Mouse (Mus musculus): ENCODE results near the gene Slc35c2. TPM values are rescaled to one million over a fixed set of nuclear protein-coding genes. Genes with fewer than 3 reads are reported as not detected.
A peak's percentile ranks its signal among the peaks of the same experiment; 100 is the strongest.

Slc35c2 gene
- polyA plus RNA-seq, 1 experiment from 2014 or later, result 41.9 TPM

DNA sequence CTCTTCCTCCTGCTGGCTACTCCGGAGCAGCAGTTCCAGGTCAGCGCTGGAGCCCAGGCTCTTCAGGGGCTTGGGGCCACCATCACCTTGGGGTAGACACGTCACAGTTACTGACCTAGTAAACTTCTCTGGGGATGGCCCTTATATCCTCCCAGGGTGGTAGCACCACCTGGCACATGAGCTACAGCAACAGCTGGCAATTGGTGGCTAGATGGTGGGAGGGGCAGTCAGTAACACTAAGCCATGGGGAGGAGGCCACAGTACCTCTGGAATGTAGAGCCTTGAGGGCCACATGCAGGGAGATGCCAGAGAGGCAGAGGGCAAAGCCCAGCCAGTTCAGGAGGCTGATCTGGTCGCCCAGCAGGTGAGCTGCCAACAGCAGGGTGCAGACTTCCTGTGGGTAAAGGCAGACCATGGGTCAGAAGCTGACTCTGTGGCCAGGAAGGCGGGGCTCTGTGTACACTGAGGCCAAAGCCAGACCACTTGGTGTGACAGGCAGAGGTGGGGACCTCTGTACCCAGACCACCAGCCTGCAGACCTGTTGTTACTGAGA is 10.4 kb downstream of the Slc35c2 start:
- Histone ChIP-seq H3K9me3 (ENCODE audit: control insufficient read depth, low read length) (no peaks in the 10 kb centered on the region), H3K4me3 (ENCODE audit: low read depth, low read length) (no peak overlapping the region), H3K36me3 (ENCODE audit: control insufficient read depth, insufficient read depth, low read length) (peaks cover 2% of the 10 kb centered on the region; the same call in 1 of the 2 replicates), H3K9ac (ENCODE audit: low read length) (no peak overlapping the region), H3K4me2 (ENCODE audit: low read depth, severe bottlenecking) (no peak overlapping the region), H3K4me1 (ENCODE audit: control insufficient read depth, insufficient read depth, low read length) (peaks cover 9% of the 10 kb centered on the region), H3K27me3 (ENCODE audit: control insufficient read depth, insufficient read depth, low read length) (no peaks in the 10 kb centered on the region), H3K27ac (replicated peaks; ENCODE audit: low read depth, low read length) (no peak overlapping the region)
- no peak for DNase-seq (ENCODE audit: low spot score)
- no peak for ATAC-seq (ENCODE audit: insufficient number of reproducible peaks, low FRiP score, low TSS enrichment, low read depth)
- 83% methylated on average over 5 of the region's 5 CpGs for WGBS

DNA sequence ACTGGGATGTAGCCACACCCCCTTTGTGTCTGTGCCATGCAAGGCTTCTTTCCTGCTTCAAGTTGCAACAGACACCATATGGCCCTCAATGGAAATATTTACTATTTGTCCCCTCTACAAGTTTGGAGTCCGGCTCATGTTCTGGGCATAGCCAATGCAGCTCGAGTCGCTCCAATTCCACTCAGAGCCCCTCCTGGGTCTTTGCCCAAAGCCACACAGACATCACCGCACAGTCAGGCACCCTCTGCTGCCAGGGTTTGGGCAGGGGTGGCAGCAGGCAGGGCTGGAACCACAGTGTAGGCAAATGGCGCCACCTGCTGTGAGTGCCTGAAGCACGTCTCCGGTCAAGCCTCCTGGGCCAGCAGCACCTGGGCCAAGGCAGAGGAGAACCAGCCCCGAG is 11.8 kb downstream of the Slc35c2 start:
- 24% methylated on average over 8 of the region's 8 CpGs for WGBS
- Histone ChIP-seq H3K4me3 (ENCODE audit: low read depth, low read length) (no peak overlapping the region), H3K9ac (ENCODE audit: low read length) (no peak overlapping the region; the same call in 1 of the 2 replicates), H3K27me3 (ENCODE audit: control insufficient read depth, insufficient read depth, low read length) (no peaks in the 10 kb centered on the region), H3K4me1 (ENCODE audit: control insufficient read depth, insufficient read depth, low read length) (peaks cover 15% of the 10 kb centered on the region), H3K36me3 (ENCODE audit: control insufficient read depth, insufficient read depth, low read length) (no peaks in the 10 kb centered on the region; the same call in 1 of the 2 replicates), H3K9me3 (ENCODE audit: control insufficient read depth, low read length) (no peaks in the 10 kb centered on the region), H3K27ac (replicated peaks; ENCODE audit: low read depth, low read length) (no peak overlapping the region), H3K4me2 (ENCODE audit: low read depth, severe bottlenecking) (no peak overlapping the region)
- DNase-seq (ENCODE audit: low spot score), result peak; percentile 80
- ATAC-seq (ENCODE audit: insufficient number of reproducible peaks, low FRiP score, low TSS enrichment, low read depth), result no peak

DNA sequence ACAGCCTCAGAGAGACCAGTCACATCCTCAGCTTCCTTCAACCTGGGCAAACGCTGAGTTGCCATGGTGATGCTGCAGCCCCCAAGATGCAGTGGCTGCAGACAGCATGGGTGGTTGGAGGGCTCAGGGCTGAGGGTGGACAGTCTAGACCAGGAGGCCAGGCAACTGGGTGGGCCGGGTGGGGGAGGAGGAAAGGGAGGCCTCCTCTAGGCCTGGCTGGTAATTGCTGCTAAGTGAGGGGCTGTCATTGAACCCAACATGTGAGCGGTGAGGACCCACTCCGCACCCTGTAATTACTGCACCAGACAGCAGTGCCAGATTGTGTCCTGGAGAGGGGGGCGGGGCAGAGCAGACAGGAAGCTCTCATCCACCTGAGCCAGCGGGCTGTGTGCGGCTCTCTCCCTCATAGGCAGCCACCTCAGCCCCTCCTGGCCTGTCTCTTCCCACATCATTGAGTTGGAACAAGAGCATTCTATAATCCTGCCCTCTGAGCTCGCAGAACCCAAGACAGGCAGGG is 12.5 kb downstream of the Slc35c2 start:
- peak; percentile 41; the same call in 1 of the 2 replicates for ATAC-seq (ENCODE audit: insufficient number of reproducible peaks, low FRiP score, low TSS enrichment, low read depth)
- Histone ChIP-seq H3K27ac (replicated peaks; ENCODE audit: low read depth, low read length) (no peak overlapping the region), H3K9ac (ENCODE audit: low read length) (no peak overlapping the region), H3K27me3 (ENCODE audit: control insufficient read depth, insufficient read depth, low read length) (no peaks in the 10 kb centered on the region), H3K36me3 (ENCODE audit: control insufficient read depth, insufficient read depth, low read length) (no peaks in the 10 kb centered on the region; the same call in 1 of the 2 replicates), H3K4me1 (ENCODE audit: control insufficient read depth, insufficient read depth, low read length) (peaks cover 17% of the 10 kb centered on the region), H3K4me3 (ENCODE audit: low read depth, low read length) (no peak overlapping the region), H3K4me2 (ENCODE audit: low read depth, severe bottlenecking) (no peak overlapping the region), H3K9me3 (ENCODE audit: control insufficient read depth, low read length) (no peaks in the 10 kb centered on the region)
- no peak for DNase-seq (ENCODE audit: low spot score)
- 26% methylated on average over 8 of the region's 8 CpGs for WGBS

DNA sequence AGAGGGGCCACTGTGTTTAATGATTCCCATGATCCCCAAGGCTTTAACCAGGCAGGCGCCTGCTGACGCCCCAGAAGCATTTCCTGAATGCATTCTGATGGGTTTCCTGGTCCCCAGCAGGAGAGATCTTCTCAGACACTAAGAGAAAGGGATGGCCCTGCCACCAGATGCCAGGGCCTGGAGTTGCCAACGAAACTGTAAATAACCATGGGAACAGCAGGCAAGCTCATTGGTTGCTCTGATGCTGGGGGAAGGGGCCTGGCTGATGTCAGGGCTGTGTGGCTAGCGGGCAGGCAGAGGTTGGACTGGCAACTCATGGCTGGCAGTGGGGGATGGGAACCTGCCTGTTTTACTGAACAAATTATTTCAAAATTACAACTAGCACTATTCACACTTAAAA is 14.1 kb downstream of the Slc35c2 start:
- DNase-seq (ENCODE audit: low spot score) (no peak), ATAC-seq (ENCODE audit: insufficient number of reproducible peaks, low FRiP score, low TSS enrichment, low read depth) (no peak)
- Histone ChIP-seq H3K4me1 (ENCODE audit: control insufficient read depth, insufficient read depth, low read length) (peaks cover 17% of the 10 kb centered on the region), H3K4me3 (ENCODE audit: low read depth, low read length) (no peak overlapping the region), H3K27me3 (ENCODE audit: control insufficient read depth, insufficient read depth, low read length) (0 out of 2 replicates have a peak, but pooled peaks cover 1% of the 10 kb centered on the region), H3K36me3 (ENCODE audit: control insufficient read depth, insufficient read depth, low read length) (no peaks in the 10 kb centered on the region; the same call in 1 of the 2 replicates), H3K4me2 (ENCODE audit: low read depth, severe bottlenecking) (no peak overlapping the region), H3K9me3 (ENCODE audit: control insufficient read depth, low read length) (no peaks in the 10 kb centered on the region), H3K27ac (replicated peaks; ENCODE audit: low read depth, low read length) (no peak overlapping the region), H3K9ac (ENCODE audit: low read length) (no peak overlapping the region)
- 47% methylated on average over 4 of the region's 4 CpGs for WGBS

DNA sequence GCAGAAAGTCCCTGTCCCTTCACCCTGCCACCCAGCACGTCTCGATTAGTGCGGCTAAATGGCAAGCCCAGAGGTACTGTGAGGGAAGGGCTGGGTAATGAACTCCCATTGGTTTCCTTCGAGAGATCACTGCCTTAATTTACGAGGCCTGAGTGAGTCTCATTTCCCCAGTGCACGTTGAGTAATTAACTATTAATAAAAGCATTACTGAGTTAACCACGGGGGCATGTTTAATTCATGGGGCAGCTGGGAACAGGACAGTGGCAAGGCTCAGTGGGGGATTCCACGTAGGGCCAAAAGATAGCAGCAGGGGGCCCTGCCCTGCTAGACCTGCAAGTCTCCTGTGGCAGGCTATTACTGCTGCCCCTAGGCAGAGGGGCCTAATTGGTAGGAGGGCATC is 16.3 kb downstream of the Slc35c2 start:
- H3K27me3 ChIP-seq (ENCODE audit: control insufficient read depth, insufficient read depth, low read length), result peaks cover 2% of the 10 kb centered on the region; the same call in 1 of the 2 replicates
- 7% methylated on average over 8 of the region's 8 CpGs for WGBS
- H3K4me3 ChIP-seq (ENCODE audit: low read depth, low read length), result no peak overlapping the region

DNA sequence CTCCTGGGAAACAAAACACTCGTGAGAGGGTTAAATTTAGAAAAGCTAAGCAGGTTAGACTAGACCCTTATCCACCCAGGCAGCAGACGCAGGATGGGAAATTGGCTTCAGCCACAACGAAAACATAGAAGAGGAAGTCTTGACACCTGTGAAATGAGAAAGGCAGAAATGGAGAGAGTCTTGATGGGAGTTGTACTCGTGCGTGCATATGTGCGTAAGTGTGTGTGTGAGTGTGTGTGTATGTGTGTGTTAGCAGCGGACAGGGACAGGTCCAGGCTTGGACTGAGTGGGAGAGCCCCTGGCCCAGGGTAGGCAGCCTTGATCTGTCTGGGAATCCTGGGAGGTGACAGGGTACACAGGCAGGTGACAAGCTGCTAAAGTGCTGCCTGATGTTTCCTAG is 16.8 kb downstream of the Slc35c2 start:
- Histone ChIP-seq H3K4me1 (ENCODE audit: control insufficient read depth, insufficient read depth, low read length) (peaks cover 17% of the 10 kb centered on the region), H3K4me3 (ENCODE audit: low read depth, low read length) (no peak overlapping the region), H3K36me3 (ENCODE audit: control insufficient read depth, insufficient read depth, low read length) (no peaks in the 10 kb centered on the region), H3K27ac (replicated peaks; ENCODE audit: low read depth, low read length) (no peak overlapping the region), H3K27me3 (ENCODE audit: control insufficient read depth, insufficient read depth, low read length) (peaks cover 2% of the 10 kb centered on the region; the same call in 1 of the 2 replicates), H3K9ac (ENCODE audit: low read length) (no peak overlapping the region), H3K9me3 (ENCODE audit: control insufficient read depth, low read length) (no peaks in the 10 kb centered on the region), H3K4me2 (ENCODE audit: low read depth, severe bottlenecking) (no peak overlapping the region)
- WGBS, result 56% methylated on average over 7 of the region's 7 CpGs
- ATAC-seq (ENCODE audit: insufficient number of reproducible peaks, low FRiP score, low TSS enrichment, low read depth), result no peak
- DNase-seq (ENCODE audit: low spot score), result no peak

More for the DNA sequence above, 16.3 kb downstream of the Slc35c2 start:
- Histone ChIP-seq H3K4me1 (ENCODE audit: control insufficient read depth, insufficient read depth, low read length) (peaks cover 17% of the 10 kb centered on the region), H3K36me3 (ENCODE audit: control insufficient read depth, insufficient read depth, low read length) (no peaks in the 10 kb centered on the region), H3K27ac (replicated peaks; ENCODE audit: low read depth, low read length) (no peak overlapping the region), H3K9me3 (ENCODE audit: control insufficient read depth, low read length) (no peaks in the 10 kb centered on the region), H3K9ac (ENCODE audit: low read length) (no peak overlapping the region), H3K4me2 (ENCODE audit: low read depth, severe bottlenecking) (no peak overlapping the region)
- DNase-seq (ENCODE audit: low spot score), result no peak
- ATAC-seq (ENCODE audit: insufficient number of reproducible peaks, low FRiP score, low TSS enrichment, low read depth), result no peak

DNA sequence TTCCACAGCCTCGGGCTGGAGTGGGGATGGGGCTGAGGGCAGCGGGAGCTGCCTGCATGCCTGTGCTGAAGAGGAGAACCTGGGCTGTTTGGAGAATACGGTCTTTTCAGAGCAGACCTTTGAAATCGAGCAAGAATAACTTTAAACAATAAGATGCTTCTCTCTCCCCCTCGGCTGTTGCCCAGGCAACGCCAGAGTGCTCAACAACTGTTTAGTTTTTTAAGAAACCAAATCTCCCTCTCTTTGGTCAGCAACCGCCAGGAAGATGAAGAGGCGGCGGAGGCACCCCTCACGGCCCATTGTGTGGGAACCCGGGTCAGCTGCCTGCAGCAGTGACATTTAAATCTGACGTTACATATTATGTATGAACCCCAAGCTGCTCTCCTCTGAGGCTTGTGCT is 20.9 kb downstream of the Slc35c2 start:
- DNase-seq (ENCODE audit: low spot score) (no peak), ATAC-seq (ENCODE audit: insufficient number of reproducible peaks, low FRiP score, low TSS enrichment, low read depth) (no peak)
- Histone ChIP-seq H3K4me3 (ENCODE audit: low read depth, low read length) (no peak overlapping the region), H3K36me3 (ENCODE audit: control insufficient read depth, insufficient read depth, low read length) (no peaks in the 10 kb centered on the region), H3K9ac (ENCODE audit: low read length) (no peak overlapping the region), H3K4me1 (ENCODE audit: control insufficient read depth, insufficient read depth, low read length) (peaks cover 11% of the 10 kb centered on the region; the same call in 1 of the 2 replicates), H3K4me2 (ENCODE audit: low read depth, severe bottlenecking) (no peak overlapping the region), H3K9me3 (ENCODE audit: control insufficient read depth, low read length) (no peaks in the 10 kb centered on the region), H3K27me3 (ENCODE audit: control insufficient read depth, insufficient read depth, low read length) (peaks cover 5% of the 10 kb centered on the region; the same call in 1 of the 2 replicates), H3K27ac (replicated peaks; ENCODE audit: low read depth, low read length) (no peak overlapping the region)
- 30% methylated on average over 12 of the region's 12 CpGs for WGBS

DNA sequence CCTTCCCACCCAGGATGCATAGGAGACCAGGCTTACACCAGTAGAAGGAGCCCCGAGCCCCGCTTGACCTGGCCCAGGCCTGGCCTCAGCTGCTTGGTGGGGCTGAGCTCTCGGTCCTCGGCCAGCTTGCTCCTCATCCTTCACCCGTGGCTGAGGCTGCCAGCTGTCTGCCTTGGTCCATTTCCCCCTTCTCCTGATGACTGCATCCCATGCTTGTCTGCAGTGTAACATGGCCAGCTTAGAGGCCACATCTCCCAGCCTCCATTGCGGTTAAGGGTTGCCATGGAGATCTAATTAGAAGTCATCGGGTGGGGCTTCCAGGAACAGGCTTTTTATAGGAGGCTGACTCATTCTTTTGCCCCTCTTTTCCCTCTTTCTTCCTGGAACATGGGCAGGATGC is 23.8 kb downstream of the Slc35c2 start:
- 59% methylated on average over 7 of the region's 7 CpGs for WGBS
- Histone ChIP-seq H3K36me3 (ENCODE audit: control insufficient read depth, insufficient read depth, low read length) (no peaks in the 10 kb centered on the region), H3K9me3 (ENCODE audit: control insufficient read depth, low read length) (no peaks in the 10 kb centered on the region), H3K9ac (ENCODE audit: low read length) (no peak overlapping the region), H3K27ac (replicated peaks; ENCODE audit: low read depth, low read length) (no peak overlapping the region), H3K4me3 (ENCODE audit: low read depth, low read length) (no peak overlapping the region), H3K27me3 (ENCODE audit: control insufficient read depth, insufficient read depth, low read length) (peaks cover 5% of the 10 kb centered on the region; the same call in 1 of the 2 replicates), H3K4me2 (ENCODE audit: low read depth, severe bottlenecking) (no peak overlapping the region), H3K4me1 (ENCODE audit: control insufficient read depth, insufficient read depth, low read length) (0 out of 2 replicates have a peak, but pooled peaks cover 3% of the 10 kb centered on the region)
- ATAC-seq (ENCODE audit: insufficient number of reproducible peaks, low FRiP score, low TSS enrichment, low read depth), result no peak
- DNase-seq (ENCODE audit: low spot score), result no peak
